Mouse (Mus musculus) spleen, adult 12 weeks (tissue): ENCODE data around the gene Pdzd2.

Source experiments
- DNase-seq: peaks from one replicate; pipeline ENCODE4 v3.0.0; 2022; ENCODE audit warnings: low spot score

Pdzd2 gene

DNA sequence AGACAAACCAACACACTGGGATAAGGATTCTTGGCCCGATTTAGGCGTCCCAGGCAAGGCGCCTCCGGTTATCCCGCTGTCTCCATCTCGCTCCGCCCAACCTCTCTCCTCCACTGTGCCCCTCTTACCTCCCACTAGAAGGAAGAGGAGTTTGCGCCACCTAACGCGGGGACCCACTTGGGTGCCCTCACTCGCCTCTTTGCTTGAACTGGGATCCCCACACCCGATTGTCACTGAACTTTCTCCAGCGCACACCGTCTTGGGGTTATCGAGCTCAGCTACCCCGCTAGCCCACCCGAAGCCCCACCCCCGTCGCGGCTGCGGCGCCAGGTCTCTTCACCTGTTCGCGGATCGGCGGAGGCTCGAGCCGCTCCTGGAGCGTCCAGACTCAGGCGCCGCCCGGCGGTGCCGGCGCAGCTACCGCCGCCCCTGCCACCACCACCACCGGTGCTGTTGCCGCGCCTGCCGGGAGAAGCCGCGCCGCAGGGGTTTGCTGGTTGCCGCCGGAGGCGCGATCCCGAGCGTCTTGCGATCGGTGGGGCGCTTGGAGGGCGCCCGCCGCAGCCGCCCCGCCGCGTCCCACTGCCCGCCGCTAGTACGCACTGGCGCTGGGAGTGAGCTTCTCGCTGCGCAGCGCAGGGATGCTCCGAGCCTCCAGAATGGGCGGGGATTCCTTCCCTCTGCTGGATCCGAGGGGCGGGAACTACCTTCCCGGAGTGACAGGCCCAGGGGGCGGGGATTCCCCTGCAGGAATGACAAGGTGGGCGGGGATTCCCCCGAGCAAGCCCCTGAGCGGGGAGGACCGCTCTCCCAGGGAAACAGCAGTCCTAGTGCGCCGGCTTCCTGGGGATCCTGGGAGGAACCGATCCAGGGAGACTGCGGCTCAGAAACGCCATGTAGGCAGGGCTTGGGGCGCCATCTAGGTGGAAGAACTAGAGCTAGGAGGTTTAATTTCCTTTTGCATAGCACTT, at the start of gene Pdzd2:
TSS of gene Pdzd2 (minus strand) at position 648 of the 971 bp plus-strand sequence.
- DNase-seq, result peak; percentile 25

DNA sequence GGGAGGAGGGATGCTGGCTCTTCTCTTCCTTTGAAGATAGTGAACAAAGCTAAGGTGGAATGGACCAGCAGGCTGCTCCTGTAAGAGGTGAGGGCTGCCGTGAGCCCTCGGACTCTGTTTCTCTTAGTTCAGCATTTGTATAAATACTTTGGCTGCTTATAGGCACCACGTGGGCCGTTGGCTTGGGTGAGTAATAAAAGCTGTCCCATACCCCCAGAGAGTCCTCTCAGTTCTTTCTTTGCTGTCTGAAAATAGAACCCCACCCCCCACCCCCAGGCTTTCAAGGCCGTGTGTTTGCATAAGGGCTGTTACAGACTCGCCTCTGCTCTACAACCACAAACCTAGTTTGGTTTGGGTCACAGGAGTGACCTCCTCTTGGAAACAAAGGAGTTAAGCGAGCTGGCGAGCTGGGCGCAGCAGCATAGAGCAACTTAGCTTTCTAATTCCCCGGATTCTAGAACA, 49.7 kb upstream of the Pdzd2 start:
- DNase-seq, result no peak

- no peak for DNase-seq
These were observed 48.8 kb upstream of the Pdzd2 start for GRCm38 (mm10) chr15:12788536-12788935.

DNA sequence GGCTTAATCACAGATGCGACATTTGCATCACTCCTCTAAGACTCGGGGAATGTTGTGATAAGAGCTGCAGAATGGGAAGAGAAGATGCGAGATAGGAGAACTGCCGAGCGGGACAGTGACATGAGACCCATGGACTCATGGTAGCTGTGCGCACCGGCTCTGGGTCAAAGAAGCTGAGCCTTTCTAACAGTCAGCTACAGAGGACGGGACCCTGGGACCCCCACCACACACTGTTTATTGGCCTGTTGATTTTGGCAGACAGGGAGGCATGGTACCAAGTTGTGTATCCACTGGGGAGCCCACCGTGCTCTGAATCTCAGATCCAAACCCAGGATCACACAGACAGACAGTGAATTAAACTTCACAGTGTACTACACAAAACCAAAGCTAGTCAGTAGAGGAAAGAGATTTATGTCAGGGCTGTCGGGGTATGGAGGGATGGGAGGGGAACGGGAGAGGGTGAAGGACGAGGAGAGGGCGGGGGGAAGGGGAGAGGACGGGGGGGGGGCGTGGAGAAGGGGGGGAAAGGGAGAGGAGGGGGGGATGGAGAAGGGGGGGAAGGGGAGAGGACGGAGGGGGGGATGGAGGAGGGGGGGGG, 42.1 kb upstream of the Pdzd2 start:
- DNase-seq, result no peak

- no peak for DNase-seq
These were observed 41.6 kb upstream of the Pdzd2 start for GRCm38 (mm10) chr15:12781296-12781695.

DNA sequence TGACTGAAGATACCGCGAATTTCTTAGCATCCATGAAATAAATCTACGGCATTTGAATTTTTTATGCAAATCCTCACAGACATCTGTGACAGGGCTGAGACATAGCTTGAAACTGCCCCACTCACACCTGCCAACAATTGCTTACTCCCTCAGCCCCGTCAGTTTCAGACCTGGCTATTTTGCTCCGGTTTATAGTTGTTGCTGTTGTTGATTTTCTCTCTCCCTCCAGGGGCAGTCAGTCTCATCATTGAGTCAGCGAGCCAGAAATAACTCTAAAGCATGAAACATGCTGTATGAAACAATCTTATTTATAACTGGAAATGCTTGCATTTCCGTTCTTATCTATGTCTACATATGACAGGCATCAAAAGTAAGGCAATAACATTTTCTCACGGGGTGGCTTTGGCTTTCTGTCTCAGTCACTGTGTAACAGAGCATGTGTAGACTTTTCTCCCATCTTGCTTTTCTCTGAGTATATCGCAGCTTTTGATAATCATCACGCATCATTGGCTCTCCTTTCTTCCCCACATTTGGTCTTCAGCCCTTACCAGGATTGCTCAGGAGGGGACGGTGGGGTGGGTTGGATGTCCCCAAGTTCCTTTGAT, 34.5 kb upstream of the Pdzd2 start:
- no peak for DNase-seq

DNA sequence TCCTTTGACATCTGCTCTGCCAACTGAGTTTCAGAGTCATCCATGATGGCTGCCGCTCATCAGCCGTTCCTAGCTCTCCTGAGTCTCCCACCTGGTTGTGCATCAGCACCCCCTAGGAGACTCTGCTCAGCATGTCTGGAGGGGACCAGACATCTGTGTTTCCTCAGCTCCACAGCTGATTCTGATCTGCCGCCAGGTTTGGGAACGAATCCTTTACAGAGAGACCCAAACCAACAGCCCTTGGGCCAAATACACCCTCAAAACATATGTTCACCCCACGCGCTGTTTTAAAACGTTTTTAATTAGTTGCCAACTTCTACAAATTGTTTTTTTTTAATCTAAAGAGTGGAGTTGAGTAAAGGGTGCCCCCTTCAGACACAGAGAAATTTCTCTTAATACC, 31.2 kb upstream of the Pdzd2 start:
- DNase-seq, result no peak

DNA sequence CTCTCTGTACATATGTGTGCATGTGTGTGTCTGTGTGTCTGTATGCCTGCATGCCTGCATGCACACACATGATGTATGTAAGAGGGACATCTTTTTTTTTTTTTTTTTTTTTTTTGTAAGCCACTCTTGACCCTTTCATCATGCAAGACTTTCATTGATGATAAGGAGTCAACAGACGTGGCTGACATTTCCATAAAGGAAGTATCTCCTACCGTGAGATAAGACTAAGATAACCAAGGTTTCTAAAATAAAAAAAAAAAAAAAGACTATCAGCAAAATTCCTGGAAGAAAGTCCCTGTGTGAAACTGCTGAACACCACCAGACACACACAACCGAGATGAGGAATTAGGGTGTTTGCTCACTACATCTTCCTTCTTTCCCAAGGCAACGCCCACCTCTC, 27.1 kb upstream of the Pdzd2 start:
- no peak for DNase-seq

- no peak for DNase-seq
These were observed 23.4 kb upstream of the Pdzd2 start for GRCm38 (mm10) chr15:12763147-12763546.

DNA sequence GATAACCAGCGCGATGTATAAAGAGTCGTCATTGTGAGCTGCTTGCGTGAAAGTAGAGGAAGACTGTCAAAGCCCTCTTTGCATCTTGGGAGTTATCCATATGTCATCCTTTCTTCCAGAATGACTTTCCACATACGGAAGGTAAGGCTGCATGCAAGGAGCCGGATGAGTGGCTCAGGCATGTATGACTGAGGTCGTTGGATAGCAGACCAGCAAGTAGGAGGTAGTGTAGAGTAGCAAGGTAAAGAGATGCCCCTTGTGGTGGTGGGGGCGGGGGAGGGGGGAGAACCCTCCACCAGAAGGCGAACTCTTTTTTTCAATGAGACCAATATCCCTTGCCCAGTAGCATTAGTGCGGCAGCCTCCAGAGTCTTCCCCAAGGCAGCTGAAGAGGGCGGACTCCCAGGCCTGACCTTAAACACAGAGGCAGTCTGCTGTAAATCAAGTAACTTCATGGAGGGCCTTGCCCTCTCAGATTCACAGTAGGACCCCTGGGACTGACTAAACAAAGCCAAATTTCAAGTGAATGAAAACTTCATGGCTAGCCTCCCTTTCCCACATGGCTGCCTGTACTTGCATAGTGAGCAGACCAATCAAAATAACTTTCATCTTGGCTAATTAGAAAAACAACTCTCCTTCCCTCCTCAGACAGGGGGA, 22.7 kb upstream of the Pdzd2 start:
- no peak for DNase-seq

DNA sequence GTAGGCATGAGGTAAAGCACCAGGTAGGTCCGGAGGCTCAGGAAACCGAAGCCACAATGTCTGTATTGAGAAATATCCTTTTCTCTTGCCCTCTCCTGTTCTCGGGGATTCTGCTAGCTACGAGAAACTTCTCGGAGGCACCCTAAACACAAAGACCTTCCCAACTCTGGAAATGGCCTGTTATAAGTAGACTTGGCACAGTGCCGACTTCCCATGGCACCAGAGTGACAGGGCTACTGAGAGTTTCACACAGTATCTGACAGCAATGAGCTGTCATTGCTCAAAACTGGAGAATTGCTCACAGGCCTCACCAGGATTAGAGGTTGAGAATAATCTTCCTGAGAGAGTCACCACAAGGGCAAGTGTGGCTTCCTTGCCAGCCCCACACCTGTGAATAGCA, 21.0 kb upstream of the Pdzd2 start:
- DNase-seq, result no peak

- no peak for DNase-seq
These were observed 18.7 kb upstream of the Pdzd2 start for GRCm38 (mm10) chr15:12758461-12758860.

- DNase-seq, result no peak
These were observed 18.0 kb upstream of the Pdzd2 start for GRCm38 (mm10) chr15:12757757-12758156.

- DNase-seq, result no peak
These were observed 13.5 kb upstream of the Pdzd2 start for GRCm38 (mm10) chr15:12753201-12753600.

DNA sequence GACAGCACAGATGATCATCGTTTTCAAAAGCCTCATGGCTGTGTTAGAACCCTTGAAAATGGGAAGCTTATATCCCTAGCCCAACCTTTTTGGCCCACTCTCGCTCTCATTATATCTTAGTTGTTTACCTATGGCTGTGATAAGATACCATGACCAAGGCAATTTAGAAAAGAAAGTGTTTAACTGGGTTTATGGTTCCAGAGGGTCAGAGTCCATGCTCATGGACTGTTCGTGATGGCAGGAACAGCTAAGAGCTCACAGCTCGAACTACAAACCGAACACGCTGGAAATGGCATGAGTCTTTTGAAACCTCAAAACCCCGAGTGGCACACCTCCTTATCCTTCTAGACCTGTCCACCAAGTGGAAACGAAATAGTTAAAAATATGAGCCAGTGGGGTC, 11.2 kb upstream of the Pdzd2 start:
- no peak for DNase-seq

GRCm38 (mm10) chr15:12749549-12750301, 10.0 kb upstream of the Pdzd2 start:
- DNase-seq, result no peak

- DNase-seq, result no peak
These were observed 2.6 kb upstream of the Pdzd2 start for GRCm38 (mm10) chr15:12742117-12742906.

GRCm38 (mm10) chr15:12738301-12739093, 1.2 kb downstream of the Pdzd2 start:
- DNase-seq, result no peak

- no peak for DNase-seq
These were observed 4.5 kb downstream of the Pdzd2 start for GRCm38 (mm10) chr15:12735208-12735607.

DNA sequence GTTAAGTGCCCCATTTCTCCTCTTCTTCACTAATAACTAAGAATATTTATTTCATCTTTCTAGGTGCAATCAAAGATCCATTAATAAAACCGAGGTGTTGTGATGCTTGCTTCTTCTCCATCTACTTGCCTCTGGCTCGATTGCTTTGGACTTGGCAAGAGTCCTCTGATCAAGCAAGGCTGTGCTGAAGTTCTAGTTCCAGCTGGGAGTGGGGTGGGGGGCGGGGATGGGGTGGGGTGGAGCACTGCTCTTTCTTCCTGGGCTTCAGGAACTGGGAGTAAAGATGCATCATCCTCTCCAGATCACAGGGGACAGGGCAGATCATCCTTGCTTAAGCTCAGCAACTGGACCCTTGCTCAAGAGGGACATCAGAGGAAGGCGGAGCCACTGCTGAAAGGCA, 5.5 kb downstream of the Pdzd2 start:
- DNase-seq, result no peak
